Mouse (Mus musculus): ENCODE results near the gene Ednrb.

DNA sequence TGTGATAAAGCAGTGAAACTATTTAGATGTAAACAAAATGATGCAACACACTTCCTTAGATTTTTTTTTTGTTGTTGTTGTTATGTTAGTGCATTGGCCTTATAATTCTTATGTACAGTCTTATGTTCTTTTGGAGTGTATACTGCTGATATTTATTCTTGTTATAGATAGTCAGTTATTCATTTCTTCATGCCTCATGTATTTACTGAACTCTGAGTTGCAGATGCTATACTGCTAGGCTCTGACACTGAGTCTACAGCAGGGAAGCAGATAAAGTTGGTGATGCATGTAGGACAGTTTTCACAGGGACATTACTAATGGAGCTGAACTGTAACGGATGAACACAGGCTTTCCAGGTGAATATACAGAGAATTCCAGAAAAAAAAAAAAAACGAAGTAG, 32.9 kb upstream of the Ednrb start:
- TF ChIP-seq GATA1 (IDR thresholded peaks at IDR 0.05; ENCODE audit: borderline replicate concordance, low read length) (no peak), FLI1 (IDR thresholded peaks at IDR 0.05; ENCODE audit: low read length) (no peak)

All from megakaryocyte, embryonic 14.5 days (primary cell).